Mouse (Mus musculus) hindbrain, embryonic 16.5 days (tissue): Measurements from ENCODE around the gene Opalin. TPM values are rescaled to one million over a fixed set of nuclear protein-coding genes. Genes with fewer than 3 reads are reported as not detected.

Experiments used
- ATAC-seq: fragments of 200-750 bp; cut with Nextera tagmentation; 2 replicates; pipeline ENCODE4 v1.8.0; 2017; ENCODE audit warnings: moderate TSS enrichment, moderate library complexity
- H3K27ac ChIP-seq: fragments of 300-500 bp; sonication (generic); 2 replicates; pipeline ENCODE4 v1.5.1; 2014; ENCODE audit warnings: low read depth, mild to moderate bottlenecking, control low read depth, low read length, moderate library complexity
- H3K27me3 ChIP-seq: fragments of 300-500 bp; sonication (generic); replicated peaks from 2 replicates; pipeline ENCODE4 v1.6.1; 2014; ENCODE audit warnings: low read length; ENCODE audit not compliant: control insufficient read depth, insufficient read depth
- H3K36me3 ChIP-seq: fragments of 300-500 bp; sonication (generic); 2 replicates; pipeline ENCODE4 v1.6.1; 2014; ENCODE audit warnings: mild to moderate bottlenecking, low read length, moderate library complexity, mixed read lengths; ENCODE audit not compliant: control insufficient read depth, insufficient read depth
- H3K4me1 ChIP-seq: fragments of 300-500 bp; sonication (generic); 2 replicates; pipeline ENCODE4 v1.6.1; 2014; ENCODE audit warnings: low read depth, low read length; ENCODE audit not compliant: control insufficient read depth, insufficient read depth
- H3K4me2 ChIP-seq: fragments of 300-500 bp; sonication (generic); 2 replicates; pipeline ENCODE4 v1.6.1; 2014; ENCODE audit warnings: mild to moderate bottlenecking, low read length, control low read depth, moderate library complexity
- H3K4me3 ChIP-seq: fragments of 300-500 bp; sonication (generic); 2 replicates; pipeline ENCODE4 v1.5.1; 2014; ENCODE audit warnings: mild to moderate bottlenecking, low read length, control low read depth, moderate library complexity
- H3K9ac ChIP-seq: fragments of 300-500 bp; sonication (generic); 2 replicates; pipeline ENCODE4 v1.6.1; 2014; ENCODE audit warnings: low read depth, mild to moderate bottlenecking, control low read depth, low read length, moderate library complexity
- H3K9me3 ChIP-seq: fragments of 300-500 bp; sonication (generic); 2 replicates; pipeline ENCODE4 v1.6.1; 2014; ENCODE audit warnings: mild to moderate bottlenecking, low read length, moderate library complexity; ENCODE audit not compliant: control insufficient read depth
- WGBS: fragments of 180-500 bp; shearing (Covaris S2); extraction: QIAGEN DNeasy Blood & Tissue Kit; methylation state at CpG from one replicate; pipeline ENCODE4 v1.1.7; 2014; 5-methylcytosine and 5-hydroxymethylcytosine counted together
- polyA plus RNA-seq: library from polyadenylated mRNA; unstranded; fragments of >200 nt; fragmentation: Nextera tagmentation; extraction: Ambion mirVana; gene quantifications from 2 replicates; pipeline ENCODE4 v1.2.1, GENCODE M21; 2015

Gene Opalin
- polyA plus RNA-seq, 1 experiment from 2014 or later = not detected

DNA sequence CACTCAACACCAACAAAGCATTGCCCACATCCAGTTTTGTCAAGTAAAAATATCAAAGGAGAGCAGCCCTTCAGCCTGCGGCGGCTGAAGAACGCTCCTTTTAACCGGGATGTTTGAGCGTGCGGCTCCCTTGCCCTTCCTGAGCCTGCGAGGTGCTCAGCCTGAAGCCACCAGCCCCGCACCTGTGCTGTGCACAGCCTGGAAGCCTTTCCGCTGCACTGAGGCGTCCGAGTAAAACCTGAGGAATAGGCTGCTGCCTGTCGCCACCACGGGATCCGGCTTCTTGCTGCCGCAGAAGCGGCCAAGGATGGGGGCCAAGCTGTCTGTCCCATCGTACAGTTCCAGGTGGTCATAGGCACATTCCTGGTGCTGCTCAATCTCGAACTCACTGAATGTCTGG lies 11.6 kb upstream of the Opalin start:
- no peak overlapping the region for H3K4me3 ChIP-seq
- WGBS = 47% methylated on average over 18 of the region's 18 CpGs
- no peak overlapping the region for H3K27ac ChIP-seq
- H3K27me3 ChIP-seq = 0 out of 2 replicates have a peak, but pooled peaks cover 2% of the 10 kb centered on the region
- H3K4me1 ChIP-seq = no peaks in the 10 kb centered on the region
- no peaks in the 10 kb centered on the region for H3K9me3 ChIP-seq
- no peak overlapping the region for H3K9ac ChIP-seq
- no peak for ATAC-seq
- H3K4me2 ChIP-seq = peak overlapping the region; percentile 22; the same call in 1 of the 2 replicates
- H3K36me3 ChIP-seq = no peaks in the 10 kb centered on the region

- H3K4me2 ChIP-seq = no peak overlapping the region
- H3K4me3 ChIP-seq = no peak overlapping the region
- H3K27me3 ChIP-seq = 0 out of 2 replicates have a peak, but pooled peaks cover 2% of the 10 kb centered on the region
- no peaks in the 10 kb centered on the region for H3K9me3 ChIP-seq
- H3K36me3 ChIP-seq = no peaks in the 10 kb centered on the region
- no peak overlapping the region for H3K27ac ChIP-seq
- ATAC-seq = no peak
- 39% methylated on average over 4 of the region's 4 CpGs for WGBS
- no peaks in the 10 kb centered on the region for H3K4me1 ChIP-seq
- H3K9ac ChIP-seq = no peak overlapping the region
Observed at GRCm38 (mm10) chr19:41087901-41088300, 11.0 kb upstream of the Opalin start.

GRCm38 (mm10) chr19:41086700-41087099 lies 9.8 kb upstream of the Opalin start:
- no peak overlapping the region for H3K4me2 ChIP-seq
- H3K27me3 ChIP-seq = 0 out of 2 replicates have a peak, but pooled peaks cover 2% of the 10 kb centered on the region
- 9% methylated on average over 2 of the region's 2 CpGs for WGBS
- H3K9me3 ChIP-seq = no peaks in the 10 kb centered on the region
- H3K4me1 ChIP-seq = no peaks in the 10 kb centered on the region
- ATAC-seq = peak; percentile 63
- no peak overlapping the region for H3K9ac ChIP-seq
- H3K4me3 ChIP-seq = no peak overlapping the region
- no peaks in the 10 kb centered on the region for H3K36me3 ChIP-seq
- no peak overlapping the region for H3K27ac ChIP-seq

DNA sequence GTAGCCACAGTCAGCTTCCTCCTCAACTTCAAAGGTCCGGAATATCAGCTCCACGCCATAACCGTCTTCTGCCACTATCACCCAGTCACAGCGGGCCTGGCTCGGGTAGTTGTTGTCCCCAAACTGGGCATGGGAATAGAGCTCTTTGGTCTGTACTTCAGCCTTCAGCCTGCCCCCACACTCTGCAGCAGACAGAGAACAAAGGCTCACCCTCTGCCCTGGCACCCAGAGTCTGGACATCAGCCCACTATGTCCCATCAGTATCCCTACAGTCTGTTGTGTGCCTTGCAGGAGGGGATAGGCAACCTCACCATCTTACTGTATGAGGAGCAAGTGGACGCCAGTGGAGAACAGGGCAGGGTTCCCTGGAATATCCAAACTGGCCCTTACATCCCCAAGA lies 9.4 kb upstream of the Opalin start:
- Histone ChIP-seq H3K4me2 (no peak overlapping the region), H3K4me1 (peaks cover 3% of the 10 kb centered on the region; the same call in 1 of the 2 replicates), H3K9me3 (no peaks in the 10 kb centered on the region), H3K27me3 (0 out of 2 replicates have a peak, but pooled peaks cover 2% of the 10 kb centered on the region), H3K9ac (no peak overlapping the region), H3K27ac (no peak overlapping the region), H3K36me3 (no peaks in the 10 kb centered on the region), H3K4me3 (no peak overlapping the region)
- peak; percentile 18 for ATAC-seq
- WGBS = 89% methylated on average over 6 of the region's 6 CpGs

DNA sequence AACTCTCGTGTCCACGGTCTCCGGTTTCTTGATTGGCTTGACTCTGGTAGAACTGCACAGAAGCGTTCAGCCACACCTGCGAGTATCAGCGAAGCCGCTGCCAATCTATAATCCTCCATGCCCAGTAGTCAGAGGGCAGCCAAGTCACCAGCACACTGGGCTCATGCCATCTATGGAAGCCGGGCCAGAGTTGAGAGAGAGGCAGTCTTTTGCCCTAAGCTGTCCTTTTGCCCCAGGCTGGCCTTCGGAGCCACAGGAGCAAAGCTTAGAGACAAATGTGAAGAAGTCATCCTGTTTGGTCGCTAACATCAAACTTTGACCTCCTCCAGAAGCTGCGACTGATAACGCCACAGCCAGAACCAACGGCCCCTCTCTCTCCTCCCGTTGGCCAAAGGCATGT lies 6.7 kb upstream of the Opalin start:
- Histone ChIP-seq H3K4me2 (no peak overlapping the region), H3K4me3 (no peak overlapping the region), H3K27me3 (0 out of 2 replicates have a peak, but pooled peaks cover 2% of the 10 kb centered on the region), H3K27ac (no peak overlapping the region), H3K9me3 (no peaks in the 10 kb centered on the region), H3K4me1 (peaks cover 4% of the 10 kb centered on the region; the same call in 1 of the 2 replicates), H3K36me3 (no peaks in the 10 kb centered on the region), H3K9ac (no peak overlapping the region)
- 96% methylated on average over 14 of the region's 14 CpGs for whole genome bisulfite sequencing
- no peak for ATAC-seq

GRCm38 (mm10) chr19:41081589-41081988 lies 4.7 kb upstream of the Opalin start:
- Histone ChIP-seq H3K27ac (no peak overlapping the region), H3K4me3 (no peak overlapping the region), H3K4me2 (no peak overlapping the region), H3K27me3 (no peaks in the 10 kb centered on the region), H3K9ac (0 out of 2 replicates have a peak overlapping the region, but pooled peaks have one; percentile 26), H3K36me3 (no peaks in the 10 kb centered on the region), H3K4me1 (peaks cover 4% of the 10 kb centered on the region; the same call in 1 of the 2 replicates), H3K9me3 (no peaks in the 10 kb centered on the region)
- 21% methylated on average over 3 of the region's 3 CpGs for WGBS
- peak; percentile 60; the same call in 1 of the 2 replicates for ATAC-seq

- H3K9me3 ChIP-seq = no peaks in the 10 kb centered on the region
- no peaks in the 10 kb centered on the region for H3K27me3 ChIP-seq
- H3K36me3 ChIP-seq = no peaks in the 10 kb centered on the region
- no peak overlapping the region for H3K4me3 ChIP-seq
- no peak overlapping the region for H3K9ac ChIP-seq
- no peak overlapping the region for H3K27ac ChIP-seq
- H3K4me2 ChIP-seq = no peak overlapping the region
- no peaks in the 10 kb centered on the region for H3K4me1 ChIP-seq
- 90% methylated on average over 14 of the region's 14 CpGs for WGBS
- no peak for ATAC-seq
Observed at GRCm38 (mm10) chr19:41073746-41074455, 3.0 kb downstream of the Opalin start.

- H3K4me1 ChIP-seq = no peaks in the 10 kb centered on the region
- H3K36me3 ChIP-seq = no peaks in the 10 kb centered on the region
- H3K9me3 ChIP-seq = no peaks in the 10 kb centered on the region
- H3K4me3 ChIP-seq = no peak overlapping the region
- H3K9ac ChIP-seq = no peak overlapping the region
- H3K27me3 ChIP-seq = no peaks in the 10 kb centered on the region
- 0 out of 2 replicates have a peak, but pooled peaks have one; percentile 30 for ATAC-seq
- no peak overlapping the region for H3K27ac ChIP-seq
- H3K4me2 ChIP-seq = no peak overlapping the region
- WGBS = 5% methylated on average over 8 of the region's 8 CpGs
Observed at GRCm38 (mm10) chr19:41071500-41071899, 5.4 kb downstream of the Opalin start.

DNA sequence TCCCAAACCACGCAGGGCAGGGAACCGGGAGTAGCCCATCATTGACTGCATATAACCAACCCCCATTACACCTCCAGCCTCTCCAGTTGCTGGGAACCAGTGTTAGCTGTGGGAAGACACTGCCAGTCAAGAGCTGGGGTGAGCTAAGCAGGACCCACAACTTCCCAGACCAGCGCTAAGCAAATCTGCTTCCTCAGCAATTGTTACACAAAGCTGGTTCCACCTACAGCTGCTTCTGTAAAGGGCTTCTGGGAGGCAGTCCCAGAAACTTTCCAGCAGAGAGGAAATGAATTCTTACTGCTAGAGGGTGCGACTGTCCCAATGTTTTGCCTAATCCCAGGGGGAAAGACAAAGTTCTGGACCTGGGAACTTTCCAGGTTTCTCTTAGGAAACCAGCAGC lies 22.2 kb downstream of the Opalin start:
- no peaks in the 10 kb centered on the region for H3K4me1 ChIP-seq
- no peak for ATAC-seq
- no peaks in the 10 kb centered on the region for H3K9me3 ChIP-seq
- no peak overlapping the region for H3K9ac ChIP-seq
- no peak overlapping the region for H3K27ac ChIP-seq
- WGBS = 65% methylated on average over 4 of the region's 4 CpGs
- no peak overlapping the region for H3K4me3 ChIP-seq
- no peak overlapping the region for H3K4me2 ChIP-seq
- no peaks in the 10 kb centered on the region for H3K27me3 ChIP-seq
- no peaks in the 10 kb centered on the region for H3K36me3 ChIP-seq
